Mouse (Mus musculus): ENCODE measurements at regions not wholly inside any gene's neighbourhood (a gene's known extent, or its start where the extent isn't known, plus 50 kb on each side); places are given as distances from the start of the nearest gene placed in this dataset.

DNA sequence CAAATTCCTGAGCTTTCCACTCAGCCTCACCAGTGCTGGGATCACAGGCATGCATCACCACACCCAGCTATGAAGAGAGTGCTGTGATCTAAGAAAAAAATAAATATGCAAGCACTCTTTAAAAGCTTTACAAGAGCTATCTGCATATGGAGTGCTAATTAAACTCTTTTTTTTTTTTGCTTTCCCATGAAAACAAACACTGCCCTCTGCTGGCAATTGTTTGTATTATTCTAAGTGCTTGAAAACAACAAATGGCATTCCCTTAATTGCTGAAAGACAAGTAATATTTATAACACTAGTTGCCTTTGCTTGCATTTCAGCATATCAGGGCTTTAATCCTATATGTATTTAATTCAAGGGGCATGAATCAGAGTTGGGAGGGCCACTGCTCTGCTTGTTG is 91.8 kb downstream of the 5730507C01Rik start:
- peak; percentile 2 for DNase-seq

DNA sequence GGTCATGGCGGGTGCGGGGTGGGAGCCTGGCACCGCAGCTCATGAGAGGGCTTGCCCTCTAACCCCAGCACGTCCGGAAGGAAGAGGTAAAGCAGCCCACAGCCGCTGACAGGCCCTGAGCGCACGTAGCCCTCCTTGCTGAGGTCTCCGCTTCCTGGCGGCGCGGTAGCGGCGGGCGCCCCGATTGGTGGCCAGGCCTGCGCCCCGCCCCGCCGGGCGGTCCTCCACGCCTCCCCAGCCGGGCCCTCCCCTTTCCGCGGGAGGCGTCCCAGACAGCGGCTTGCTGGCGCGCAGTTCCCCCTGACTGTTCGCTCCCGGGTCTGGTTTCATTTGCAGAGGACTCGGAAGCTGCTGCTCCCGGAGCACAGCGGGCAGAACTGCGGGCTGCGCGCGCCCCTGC is 95.5 kb downstream of the 5730507C01Rik start:
- peak; percentile 88 for DNase-seq

DNA sequence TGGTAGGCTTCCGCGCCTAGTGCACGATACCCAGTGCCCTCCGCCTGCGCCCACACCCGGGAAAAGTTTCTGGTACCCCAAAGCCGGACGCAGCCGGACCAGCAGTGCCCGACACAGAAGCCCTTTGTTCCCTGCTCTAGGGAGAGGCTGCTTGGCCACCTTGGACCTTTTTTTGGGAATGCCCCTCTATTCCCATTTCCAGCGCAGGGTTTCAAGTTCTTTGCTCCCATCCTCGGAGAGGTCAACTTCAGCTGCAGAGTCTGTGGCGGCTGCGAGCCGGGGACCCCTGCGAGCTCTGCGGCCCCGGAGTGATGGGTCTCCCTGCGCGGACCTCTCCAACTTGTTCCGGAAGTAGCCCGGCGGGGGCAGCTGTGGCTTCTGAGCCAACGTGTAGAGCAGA is 96.3 kb downstream of the 5730507C01Rik start:
- DNase-seq = peak; percentile 9

Data from embryo, embryonic 11 days (tissue).